Mouse (Mus musculus) megakaryocyte-erythroid progenitor cell, adult 5-6 weeks (primary cell): ENCODE data around the gene Rph3a. TPM values are rescaled to one million over a fixed set of nuclear protein-coding genes. Genes with fewer than 3 reads are reported as not detected.

ENCODE experiments used
- ATAC-seq: replicated peaks from 2 replicates; pipeline ENCODE4 v1.8.0; 2016; ENCODE audit warnings: mild to moderate bottlenecking, inconsistent platforms; ENCODE audit not compliant: severe bottlenecking, poor library complexity, low FRiP score, low TSS enrichment
- total RNA-seq, 2 experiments: library from RNA; stranded (forward) in 1 of 2; stranded (reverse) in 1 of 2; fragments of 200-1000, 215-1000 nt in 1 of 2; fragments of >200 nt in 1 of 2; fragmentation: Nextera tagmentation in 1 of 2; gene quantifications; 2 replicates each; pipeline ENCODE4 v1.2.3; 2014 to 2017

Gene Rph3a
- total RNA-seq (2014; fragmentation: Nextera tagmentation) (not detected in 2 replicates), total RNA-seq (2017) (not detected in 2 replicates)

DNA sequence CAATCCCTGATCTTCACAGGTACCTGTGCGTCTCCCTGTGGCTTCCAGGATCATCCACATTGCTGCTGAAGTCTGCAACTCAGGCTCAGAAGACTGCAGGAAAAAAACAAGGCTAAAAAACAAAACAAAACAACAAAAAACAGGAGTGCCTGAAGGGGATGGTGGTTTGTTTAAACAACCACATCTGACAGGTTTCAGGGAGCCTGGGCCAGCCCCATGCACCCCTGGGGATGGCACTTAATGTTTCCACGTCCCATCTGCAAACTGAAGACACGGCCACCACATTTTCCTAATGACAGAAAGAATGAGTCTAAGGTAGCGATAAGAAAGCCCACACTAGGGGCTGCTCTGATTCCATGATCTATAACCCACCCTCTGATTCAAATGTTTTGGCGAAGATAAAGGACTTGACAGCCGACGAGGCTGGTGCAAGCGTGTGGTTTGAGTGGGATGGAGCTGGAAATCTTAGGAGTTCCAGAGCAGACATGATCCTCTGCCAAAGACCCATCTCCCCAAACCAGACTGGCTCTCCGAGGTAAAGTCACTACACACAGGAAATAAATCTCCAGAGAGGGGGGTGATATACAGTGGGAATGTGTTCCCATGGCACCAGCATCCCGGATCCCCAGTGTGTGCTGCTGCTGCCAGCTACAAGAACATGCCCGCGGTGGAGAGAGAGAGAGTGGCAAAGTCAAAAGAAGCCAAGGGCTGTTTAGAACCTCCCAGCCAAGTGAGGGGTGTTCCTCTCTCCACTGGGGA, at the start of gene Rph3a:
Gene Rph3a, minus strand, starts transcription at position 282 of the 759 bp plus-strand sequence.
- ATAC-seq: no peak

DNA sequence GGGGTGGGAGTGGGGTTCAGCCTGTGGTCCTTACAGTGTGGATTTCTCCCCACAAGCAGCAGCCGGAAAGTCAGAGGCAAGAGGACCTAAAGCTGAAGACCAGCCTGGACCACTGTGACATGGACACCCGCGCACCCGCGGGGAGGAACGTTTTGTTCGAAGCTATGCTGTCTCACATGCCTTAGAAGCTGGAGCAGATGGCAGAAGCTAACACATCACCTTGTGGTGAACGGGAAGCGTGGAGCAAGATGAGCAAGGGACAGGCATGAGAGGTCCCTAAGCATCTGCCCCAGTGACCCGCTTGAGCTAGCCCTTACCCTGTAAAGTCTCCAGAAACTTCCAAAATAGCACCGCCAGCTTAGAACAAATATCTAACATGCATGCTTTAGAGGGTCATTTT, 48.4 kb upstream of the Rph3a start:
- ATAC-seq: no peak

DNA sequence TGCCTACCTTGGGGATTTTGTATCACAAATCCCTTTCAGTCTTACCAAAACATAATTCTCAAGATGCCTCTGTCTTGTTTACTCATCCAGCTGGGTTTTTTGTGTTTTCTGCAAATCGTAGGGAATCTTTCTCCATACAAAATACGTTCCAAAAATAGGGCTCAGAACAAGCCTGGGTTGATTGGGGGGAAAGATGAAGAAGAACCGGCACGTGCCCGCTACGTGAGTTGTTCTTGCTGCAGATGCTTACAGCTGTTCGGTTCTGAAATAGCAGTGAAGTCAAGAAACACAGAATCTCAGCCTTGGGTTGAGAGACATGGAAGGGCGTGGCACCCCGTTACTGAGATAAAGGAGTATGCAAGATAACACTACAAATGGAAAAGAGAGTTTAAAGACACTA, 44.0 kb upstream of the Rph3a start:
- no peak for ATAC-seq

DNA sequence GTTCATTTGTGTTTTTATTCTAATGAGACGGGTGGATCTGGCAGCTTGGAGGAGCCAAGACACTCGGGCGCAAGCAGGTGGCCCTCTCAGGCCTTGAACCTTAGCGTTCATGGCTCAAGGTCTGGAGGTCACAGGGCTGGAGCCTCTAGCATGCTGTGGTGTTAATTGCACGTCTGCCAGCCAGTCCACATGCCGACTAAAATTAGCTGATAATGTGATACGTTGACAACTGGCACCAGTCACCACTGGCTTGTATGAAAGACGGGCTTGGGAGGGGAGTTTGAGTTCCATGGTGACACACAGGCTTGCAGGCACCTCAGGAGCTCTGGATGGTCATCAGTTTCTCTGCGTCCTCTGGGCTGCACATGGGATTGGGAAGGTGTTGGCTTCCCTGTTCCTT, 31.9 kb upstream of the Rph3a start:
- ATAC-seq: no peak

DNA sequence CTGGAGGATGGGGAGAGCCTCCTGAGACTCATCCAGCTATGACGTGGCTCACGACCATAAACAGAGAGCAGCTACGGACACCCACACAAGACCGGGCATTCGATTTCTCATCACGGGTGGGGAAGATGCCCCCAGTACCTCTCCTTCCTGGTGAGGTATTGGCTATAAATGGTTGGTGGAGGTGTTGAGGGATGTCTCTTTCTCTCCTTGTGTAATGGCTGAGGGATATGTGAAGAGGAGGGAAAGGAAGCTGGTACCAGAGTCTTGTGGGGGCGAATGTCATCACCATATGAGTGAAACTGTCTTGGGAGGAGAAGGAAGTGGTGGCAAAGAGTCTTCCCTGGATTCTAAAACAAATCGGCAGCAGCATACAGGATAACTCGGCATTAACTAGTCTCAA, 29.6 kb upstream of the Rph3a start:
- no peak for ATAC-seq

DNA sequence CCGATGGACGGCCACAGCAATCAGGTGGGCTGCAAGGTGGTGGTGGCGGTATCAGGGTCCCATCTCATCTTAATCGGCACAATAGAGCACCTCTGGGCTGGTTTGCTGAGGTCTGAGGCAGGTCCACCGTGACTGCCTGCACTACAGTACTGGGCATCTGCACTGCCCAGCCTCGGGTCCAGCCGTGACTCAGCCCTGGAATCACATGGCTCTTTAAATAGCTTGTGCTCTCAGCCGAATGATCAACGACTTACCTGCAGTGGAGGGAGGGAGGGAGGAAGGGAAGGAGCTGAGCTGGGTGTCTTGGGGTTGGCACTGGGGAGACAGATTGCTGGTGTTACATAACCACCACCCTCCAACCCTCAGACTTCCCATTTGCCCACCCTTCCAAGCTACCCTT, 20.3 kb upstream of the Rph3a start:
- ATAC-seq: no peak

DNA sequence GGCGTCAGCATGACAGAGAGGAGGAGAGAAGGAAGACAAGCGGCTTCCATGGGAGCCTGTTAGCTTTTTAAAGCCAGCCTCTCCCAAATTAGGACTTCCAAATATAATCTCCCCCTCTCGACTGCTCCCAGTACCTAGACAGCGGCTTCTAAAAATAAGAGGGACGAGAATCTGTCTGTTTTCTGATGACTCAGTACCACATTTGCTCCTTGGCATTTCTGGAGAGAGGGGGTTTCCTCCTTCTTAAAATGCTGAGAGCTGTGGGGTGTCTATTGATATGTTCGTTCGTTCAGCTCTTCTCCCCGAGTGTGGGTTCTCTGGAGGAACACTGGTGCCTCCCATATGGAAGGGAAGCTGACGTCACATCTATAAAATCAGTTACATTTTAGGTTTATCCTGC, 9.6 kb upstream of the Rph3a start:
- no peak for ATAC-seq

DNA sequence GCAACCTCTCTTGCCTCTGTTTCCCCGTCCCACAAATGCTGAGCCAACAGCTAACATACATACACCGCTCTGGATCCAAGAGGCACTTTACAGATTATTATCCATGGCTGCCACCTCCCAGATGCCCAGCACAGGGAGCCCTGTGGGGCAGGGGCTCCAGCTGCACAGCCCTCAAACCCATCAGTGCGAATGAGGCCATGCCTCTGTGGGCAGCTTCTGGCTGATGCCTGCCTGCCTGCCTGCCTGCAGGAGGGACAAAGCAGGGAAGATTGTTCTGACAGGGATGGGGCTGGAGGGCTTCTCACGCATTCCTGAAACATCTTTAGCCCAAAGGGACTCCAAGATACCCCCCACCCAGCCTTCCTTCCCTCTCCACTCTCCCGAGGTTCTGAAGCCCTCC, 7.8 kb upstream of the Rph3a start:
- ATAC-seq: no peak

DNA sequence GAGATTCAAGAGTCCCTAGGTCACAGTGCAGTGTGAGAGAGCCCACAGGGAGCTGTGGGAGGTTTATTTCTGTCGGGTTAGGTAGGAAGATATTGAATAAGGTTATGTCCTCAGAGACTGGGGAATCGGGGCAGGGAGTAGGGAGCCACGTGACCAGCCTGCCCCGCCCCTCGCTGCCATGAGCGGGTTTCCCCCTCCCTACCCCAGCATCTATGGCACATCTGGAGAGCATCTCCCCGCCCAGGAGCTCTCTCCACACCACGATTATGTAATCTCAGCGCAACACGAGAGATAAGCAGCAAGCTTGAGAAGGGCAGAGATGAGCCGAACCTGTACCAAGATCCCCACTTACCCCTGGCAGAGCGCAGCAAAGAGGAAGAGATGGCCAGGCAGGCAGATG, 6.5 kb upstream of the Rph3a start:
- ATAC-seq: no peak

DNA sequence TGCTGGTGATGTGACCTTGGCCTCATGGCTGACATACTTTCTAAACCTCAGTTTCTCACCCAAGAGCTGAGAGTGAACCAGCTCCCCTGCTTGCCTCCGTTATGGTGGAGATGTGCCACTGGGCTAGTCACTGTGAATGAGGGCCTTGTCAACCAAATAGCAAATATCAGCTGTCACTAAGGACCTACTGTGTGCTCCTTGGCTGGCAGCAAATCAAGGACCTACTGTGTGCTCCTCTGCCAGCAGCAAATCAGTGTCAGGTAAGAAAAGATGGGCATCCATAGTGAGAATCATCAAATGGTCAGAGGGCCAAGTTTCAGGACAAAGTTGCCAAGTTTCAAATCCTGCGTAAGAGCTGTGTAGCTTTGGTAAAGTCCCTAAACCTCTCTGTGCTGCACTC, 4.6 kb upstream of the Rph3a start:
- ATAC-seq: no peak

DNA sequence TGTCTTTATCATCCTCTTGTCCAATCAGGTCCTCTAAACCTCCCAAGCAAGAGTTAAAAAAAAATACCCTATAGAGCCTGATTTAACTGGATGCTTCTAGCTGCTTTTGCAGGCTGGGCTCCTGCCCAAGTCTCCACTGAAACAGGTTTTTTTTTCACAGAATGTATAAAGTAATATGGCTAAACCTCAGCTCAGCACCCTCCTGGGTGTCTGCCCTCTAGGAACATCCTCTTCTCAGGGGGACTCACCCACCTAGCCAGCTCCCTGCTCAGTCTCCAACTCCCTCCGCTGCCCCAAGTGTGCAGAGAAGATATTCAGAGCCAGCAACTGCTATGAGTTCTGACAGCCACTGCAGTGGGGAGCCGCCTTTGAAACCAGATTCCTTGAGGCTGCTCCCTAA, 2.1 kb upstream of the Rph3a start:
- no peak for ATAC-seq

DNA sequence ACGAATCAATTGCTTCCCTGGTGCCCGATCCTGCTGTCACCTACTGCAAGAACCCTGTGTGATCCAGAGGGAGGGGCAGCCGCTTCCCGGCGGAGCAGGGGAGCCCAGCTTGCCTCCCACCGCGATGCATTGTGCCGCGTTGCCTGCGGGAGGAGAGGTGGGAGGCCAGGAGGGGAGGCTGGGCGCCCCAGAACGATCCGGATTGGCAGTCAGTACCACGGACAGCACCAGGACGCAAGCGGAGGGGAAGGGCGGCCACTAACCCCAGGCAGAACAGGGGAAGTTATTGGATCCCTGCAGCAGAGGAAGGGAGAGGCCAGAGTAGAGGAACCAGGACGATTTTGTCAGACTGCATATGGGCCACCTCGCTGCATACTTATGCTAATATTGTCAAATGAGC, 486 bp downstream of the Rph3a start:
- ATAC-seq: peak; percentile 84

DNA sequence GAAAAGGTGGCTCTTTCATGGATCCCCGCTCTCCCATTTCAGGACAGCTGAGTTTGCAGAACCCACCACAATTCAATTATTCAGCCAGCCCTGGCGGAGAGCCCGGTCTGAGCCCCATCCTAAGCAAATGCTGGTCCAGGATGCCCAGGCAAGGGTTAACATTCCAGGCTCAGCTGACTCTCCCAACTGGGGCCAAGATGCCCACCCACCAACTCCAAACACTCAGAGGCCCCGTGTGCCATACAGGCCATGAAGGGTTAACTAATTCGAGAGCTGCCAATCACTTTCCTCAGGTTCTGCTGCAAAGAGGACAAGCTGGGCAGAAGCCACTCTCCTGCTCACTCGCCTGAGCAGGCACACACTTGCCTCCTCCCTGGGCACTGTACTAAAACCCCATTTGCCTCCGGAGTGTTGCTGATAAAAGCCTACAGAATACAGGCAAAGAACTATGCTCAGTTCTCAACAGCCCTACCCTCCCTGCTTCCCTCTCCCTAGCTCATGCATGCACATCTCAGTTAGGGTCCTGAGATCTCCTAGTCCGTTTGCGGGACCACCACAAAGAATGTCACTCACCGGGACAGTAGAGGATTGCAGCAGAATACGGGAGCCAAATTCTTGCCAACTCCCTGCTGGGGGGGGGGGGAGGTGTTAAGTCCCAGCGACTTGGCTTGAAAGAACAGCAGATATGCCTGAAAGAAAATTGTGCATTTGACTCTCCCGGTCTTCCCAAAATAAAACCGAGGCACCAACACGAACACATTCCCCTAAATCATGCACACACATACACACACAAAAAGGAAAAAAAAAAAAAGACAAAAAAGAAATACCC, 1.3 kb downstream of the Rph3a start:
- no peak for ATAC-seq

DNA sequence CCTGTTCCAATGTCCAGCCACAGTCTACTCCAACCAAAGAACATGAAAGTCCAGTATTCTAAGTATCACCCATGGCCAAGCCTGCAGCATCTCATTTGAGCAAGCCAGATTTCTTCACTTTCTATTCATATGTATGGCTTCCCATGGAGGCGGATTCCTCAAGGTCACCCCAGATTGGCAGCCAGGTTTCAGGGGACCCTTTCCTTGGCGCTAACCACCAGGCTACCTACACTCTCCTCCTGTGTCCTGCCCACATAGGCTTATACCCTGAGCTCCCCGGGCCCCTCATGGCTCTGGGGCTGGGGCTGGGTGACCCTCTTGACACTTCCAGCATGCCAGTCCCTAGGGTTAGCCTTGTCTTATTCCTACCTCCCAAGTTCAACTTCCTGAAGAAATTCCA, 2.3 kb downstream of the Rph3a start:
- no peak for ATAC-seq

DNA sequence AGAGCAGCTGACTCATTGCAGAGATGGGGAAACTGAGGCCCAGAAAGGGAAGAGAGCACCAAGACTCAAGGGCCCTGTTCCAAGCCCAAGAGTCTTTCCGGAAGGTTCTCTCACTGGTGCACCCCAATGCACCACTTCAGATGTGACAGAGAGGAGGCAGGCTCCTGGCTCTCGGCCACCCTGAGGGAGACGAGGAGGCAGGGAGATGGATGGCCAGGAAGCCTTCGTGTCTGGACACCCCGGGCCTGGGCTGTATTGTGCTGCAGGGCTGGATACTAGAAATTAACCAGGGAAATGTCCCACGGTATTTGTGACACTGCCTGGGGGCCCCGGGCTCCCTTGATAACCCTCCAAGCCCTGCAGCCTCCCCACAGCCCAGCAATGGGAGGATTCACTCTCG, 2.8 kb downstream of the Rph3a start:
- no peak for ATAC-seq

DNA sequence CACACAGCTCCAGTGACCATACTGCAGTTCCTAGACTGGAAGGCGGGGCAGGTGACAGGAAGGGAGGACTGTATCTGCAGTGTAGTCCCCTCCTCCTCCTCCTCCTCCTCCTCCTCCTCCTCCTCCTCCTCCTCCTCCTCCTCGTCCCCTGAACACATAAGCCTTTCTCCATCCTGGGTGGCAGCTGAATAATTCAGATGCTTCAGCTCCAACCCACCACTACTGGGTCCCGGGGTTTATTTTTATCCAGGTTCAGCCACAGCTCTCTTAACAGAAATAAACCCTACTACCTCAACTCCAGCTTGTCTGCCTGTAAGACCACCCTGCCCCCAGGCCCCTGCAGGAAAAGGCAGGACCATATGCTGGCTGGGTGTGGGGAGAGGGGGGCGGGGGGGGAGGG, 3.7 kb downstream of the Rph3a start:
- ATAC-seq: no peak

DNA sequence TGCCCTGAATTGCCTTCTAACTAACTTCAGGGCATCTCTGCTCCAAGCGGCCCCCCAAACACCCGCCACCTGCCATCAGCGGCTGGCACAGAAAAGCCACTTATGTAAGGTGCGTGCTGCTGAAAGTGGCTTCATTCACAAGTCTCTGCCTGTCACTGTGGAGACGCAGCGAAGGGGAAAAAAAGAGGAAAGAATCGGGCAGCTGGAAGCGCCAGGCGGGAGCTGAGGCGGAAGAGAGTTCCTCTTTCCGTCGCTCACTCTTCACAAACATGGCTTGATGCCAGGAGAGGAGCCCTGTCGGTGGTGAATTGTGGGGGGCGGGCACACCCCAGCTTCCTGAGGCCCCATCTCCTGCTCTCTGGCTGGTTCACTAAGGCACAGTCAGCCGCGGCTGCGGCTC, 6.1 kb downstream of the Rph3a start:
- no peak for ATAC-seq

DNA sequence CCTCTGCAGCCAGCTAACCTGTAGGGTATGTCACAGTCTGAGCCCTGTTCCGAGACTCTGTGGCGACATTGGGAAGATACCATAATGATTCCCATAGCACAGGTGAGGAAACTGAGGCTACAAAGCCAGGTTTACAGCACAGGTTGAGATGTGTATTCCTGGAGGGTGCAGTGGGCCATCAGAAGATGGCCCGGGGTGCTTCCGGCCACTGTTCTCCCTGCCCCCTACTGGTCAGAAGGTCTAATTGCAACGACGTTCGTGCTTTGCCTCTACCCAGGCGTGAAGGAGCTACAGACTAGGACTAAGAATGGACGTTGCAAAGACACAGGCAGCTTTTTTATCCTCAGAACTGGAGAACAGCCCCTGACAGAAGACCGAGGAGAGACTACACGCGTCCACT, 10.3 kb downstream of the Rph3a start:
- ATAC-seq: no peak

DNA sequence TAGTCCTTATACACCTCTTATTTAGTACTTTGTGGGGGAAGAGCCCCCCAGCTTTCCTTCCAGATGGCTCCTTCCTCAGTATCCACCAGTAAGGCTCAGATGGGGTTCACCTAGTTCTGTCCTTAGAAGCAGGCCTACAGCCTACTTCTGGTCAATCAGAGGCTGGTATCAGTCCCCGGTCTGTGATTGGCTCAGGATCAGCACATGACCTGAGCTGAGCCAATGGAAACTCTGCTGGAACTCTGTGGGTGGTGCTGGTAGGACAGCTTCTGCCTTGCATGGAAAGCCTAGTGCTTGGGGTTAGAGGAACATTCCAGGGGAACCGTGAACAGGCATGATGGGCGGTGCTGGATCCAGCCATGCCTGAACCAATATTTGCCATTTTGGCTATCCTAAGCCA, 21.5 kb downstream of the Rph3a start:
- no peak for ATAC-seq

DNA sequence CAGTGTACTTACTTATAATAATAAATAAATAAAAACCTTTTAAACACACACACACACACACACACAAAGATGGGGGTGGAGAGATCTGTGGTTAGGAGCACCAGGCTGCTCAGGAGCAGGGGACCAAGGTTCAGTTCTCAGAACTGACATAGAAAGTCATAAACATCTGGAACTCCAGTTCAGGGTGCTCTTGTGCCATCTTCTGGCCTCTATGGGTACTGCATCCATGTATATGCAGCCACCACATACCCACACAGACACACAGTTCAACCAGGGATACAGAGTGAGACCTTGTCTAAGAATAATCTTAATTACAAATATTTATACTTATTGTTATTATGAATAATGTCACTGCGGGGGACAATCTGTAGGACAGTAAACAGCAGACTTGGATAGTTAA, 26.9 kb downstream of the Rph3a start:
- ATAC-seq: no peak

DNA sequence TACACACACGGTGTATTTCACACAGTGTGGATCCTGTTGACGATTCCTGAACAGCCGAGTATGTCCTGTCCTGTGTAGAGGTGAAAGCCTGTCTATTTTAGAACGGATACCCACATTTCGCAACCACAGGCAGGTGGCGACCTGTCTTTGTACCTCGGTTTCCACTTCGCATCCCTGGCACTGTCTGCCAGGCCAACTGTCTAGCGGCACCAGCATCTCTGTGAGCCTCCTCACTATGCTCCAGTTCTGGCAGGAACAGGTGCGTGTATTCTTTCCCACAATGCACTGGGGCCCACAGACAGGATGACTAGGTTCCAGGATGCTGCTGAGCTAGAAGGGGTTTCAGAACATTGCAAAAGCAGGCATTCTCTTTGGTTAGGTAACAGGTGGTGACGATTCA, 28.7 kb downstream of the Rph3a start:
- no peak for ATAC-seq
